Mouse (Mus musculus) ES-E14 (cell line): ENCODE results near the gene Lpp.

Experiments used
- HCFC1 ChIP-seq: IDR thresholded peaks from 2 replicates; pipeline ENCODE4 v1.6.1; 2012; ENCODE audit warnings: low read length, inconsistent platforms, borderline replicate concordance; ENCODE audit not compliant: insufficient read depth
- MAFK ChIP-seq: IDR thresholded peaks from 2 replicates; pipeline ENCODE4 v1.6.1; 2014; ENCODE audit warnings: mild to moderate bottlenecking, low read depth, low read length, inconsistent platforms; ENCODE audit not compliant: insufficient read depth
- ZC3H11A ChIP-seq: IDR thresholded peaks from 2 replicates; pipeline ENCODE4 v1.6.1; 2012; ENCODE audit warnings: low read depth, mild to moderate bottlenecking, inconsistent platforms, low read length, borderline replicate concordance

- TF ChIP-seq ZC3H11A, result no peak
- TF ChIP-seq HCFC1, result no peak
- no peak for TF ChIP-seq MAFK
Measured at GRCm38 (mm10) chr16:24695062-24695461, 301.8 kb downstream of the Lpp start.
